27 mouse cellular contexts compared by ENCODE assay signal in genomic region chr9:59070216-59070615, GRCm38 (mm10). TPM values are rescaled to one million over a fixed set of nuclear protein-coding genes. Genes with fewer than 3 reads are reported as not detected.
"Had no signal": no experiment of that assay in that cellular context is flagged by ENCODE, and none has a peak within 500 bp of the region (broad histone marks: within the 10 kb centered on the region; RNA-seq: fewer than 3 reads in every experiment).

No protein-coding gene starts in this region.

- ATAC-seq: forebrain, embryonic 13.5 days; forebrain, embryonic 14.5 days; forebrain, embryonic 15.5 days; forebrain, embryonic 16.5 days; forebrain, postnatal 0 days had no signal

- DNase-seq: cerebellum, adult 2 months; cerebellum, adult 8-10 months; cerebellum, adult 9-10 months; cerebellum, adult 9-11 months; cerebellum, postnatal 36 days; embryo, embryonic 11 days; forebrain, postnatal 0 days; gastrocnemius, adult 2 months; gastrocnemius, postnatal 10 days; gastrocnemius, postnatal 14 days; gastrocnemius, postnatal 25 days; gastrocnemius, postnatal 36 days; heart, adult 11 months; heart, adult 18-20 months; heart, adult 2 months had no signal

- H3K4me3 ChIP-seq: embryonic facial prominence, embryonic 10.5 days; embryonic facial prominence, embryonic 12.5 days; embryonic facial prominence, embryonic 13.5 days; embryonic facial prominence, embryonic 15.5 days; erythroblast, embryonic 14.5 days; forebrain, embryonic 10.5 days; forebrain, embryonic 12.5 days; forebrain, embryonic 13.5 days; forebrain, embryonic 15.5 days; gastrocnemius, adult 2 months; heart, adult 2 months had no signal

- H3K9ac ChIP-seq: embryonic facial prominence, embryonic 12.5 days; embryonic facial prominence, embryonic 13.5 days; embryonic facial prominence, embryonic 15.5 days; forebrain, embryonic 12.5 days; forebrain, embryonic 13.5 days; forebrain, embryonic 15.5 days; forebrain, postnatal 0 days had no signal

- H3K27ac ChIP-seq: embryonic facial prominence, embryonic 10.5 days; embryonic facial prominence, embryonic 12.5 days; embryonic facial prominence, embryonic 13.5 days; embryonic facial prominence, embryonic 15.5 days; forebrain, embryonic 10.5 days; forebrain, embryonic 12.5 days; forebrain, embryonic 13.5 days; forebrain, embryonic 15.5 days had no signal

- H3K9me3 ChIP-seq: embryonic facial prominence, embryonic 10.5 days; embryonic facial prominence, embryonic 12.5 days; embryonic facial prominence, embryonic 13.5 days; embryonic facial prominence, embryonic 15.5 days; forebrain, embryonic 10.5 days; forebrain, embryonic 12.5 days; forebrain, embryonic 13.5 days; forebrain, embryonic 15.5 days had no signal

- H3K36me3 ChIP-seq: embryonic facial prominence, embryonic 10.5 days; embryonic facial prominence, embryonic 12.5 days; embryonic facial prominence, embryonic 13.5 days; embryonic facial prominence, embryonic 15.5 days; forebrain, embryonic 10.5 days; forebrain, embryonic 12.5 days; forebrain, embryonic 15.5 days had no signal

- H3K27me3 ChIP-seq: embryonic facial prominence, embryonic 12.5 days; embryonic facial prominence, embryonic 13.5 days; embryonic facial prominence, embryonic 15.5 days; forebrain, embryonic 13.5 days; forebrain, embryonic 15.5 days had no signal

- H3K4me2 ChIP-seq: embryonic facial prominence, embryonic 12.5 days; embryonic facial prominence, embryonic 13.5 days; embryonic facial prominence, embryonic 15.5 days; forebrain, embryonic 12.5 days; forebrain, embryonic 13.5 days; forebrain, embryonic 15.5 days had no signal

RNA-seq across cellular contexts. Expression of gene Neo1, which starts 34.0 kb away (rescaled TPM):
- total RNA-seq: granulocyte monocyte progenitor cell, adult 5-6 weeks had no signal
- polyA plus RNA-seq: erythroblast, embryonic 14.5 days had no signal
